Mouse (Mus musculus) skeletal muscle tissue, adult 2 months (tissue): ENCODE measurements around the gene Ggt6.
"Not testable (repeated sequence)": the region's sequence is repeated elsewhere in the genome, so short reads cannot be mapped to it uniquely, and the experiment has no call there.

Source experiments
- DNase-seq: peaks from one replicate; pipeline ENCODE4 v3.0.0-alpha.2; 2012; ENCODE audit warnings: low read depth, low spot score

Ggt6 gene

GRCm38 (mm10) chr11:72411093-72411921 is 24.0 kb upstream of the Ggt6 start, which contains the start of gene Smtnl2:
Smtnl2 (minus strand) TSS chr11:72411713.
- peak; percentile 83 for DNase-seq

GRCm38 (mm10) chr11:72411945-72412344 is 23.4 kb upstream of the Ggt6 start:
- no peak for DNase-seq

- DNase-seq: no peak
Measured at GRCm38 (mm10) chr11:72413016-72413415, 22.3 kb upstream of the Ggt6 start.

GRCm38 (mm10) chr11:72413601-72414190 is 21.6 kb upstream of the Ggt6 start:
- DNase-seq: no peak

GRCm38 (mm10) chr11:72415155-72415554 is 20.2 kb upstream of the Ggt6 start:
- DNase-seq: no peak

- DNase-seq: no peak
Measured at GRCm38 (mm10) chr11:72416666-72417065, 18.7 kb upstream of the Ggt6 start.

- DNase-seq: peak; percentile 94
Measured at GRCm38 (mm10) chr11:72417376-72417775, 17.9 kb upstream of the Ggt6 start.

- peak; percentile 89 for DNase-seq
Measured at GRCm38 (mm10) chr11:72418227-72418626, 17.1 kb upstream of the Ggt6 start.

- no peak for DNase-seq
Measured at GRCm38 (mm10) chr11:72419006-72419405, 16.3 kb upstream of the Ggt6 start.

GRCm38 (mm10) chr11:72420460-72421122 is 14.7 kb upstream of the Ggt6 start:
- DNase-seq: no peak

GRCm38 (mm10) chr11:72421518-72422278 is 13.6 kb upstream of the Ggt6 start:
- DNase-seq: no peak

- no peak for DNase-seq
Measured at GRCm38 (mm10) chr11:72423686-72424085, 11.6 kb upstream of the Ggt6 start.

GRCm38 (mm10) chr11:72425201-72425600 is 10.1 kb upstream of the Ggt6 start:
- no peak for DNase-seq

- no peak for DNase-seq
Measured at GRCm38 (mm10) chr11:72426884-72427283, 8.4 kb upstream of the Ggt6 start.

- peak; percentile 78 for DNase-seq
Measured at GRCm38 (mm10) chr11:72428694-72429093, 6.6 kb upstream of the Ggt6 start.

GRCm38 (mm10) chr11:72429288-72429690 is 6.0 kb upstream of the Ggt6 start:
- peak; percentile 73 for DNase-seq

- not testable (repeated sequence) for DNase-seq
Measured at GRCm38 (mm10) chr11:72430311-72431068, 4.8 kb upstream of the Ggt6 start.

GRCm38 (mm10) chr11:72435694-72436045 is 344 bp downstream of the Ggt6 start:
- no peak for DNase-seq

GRCm38 (mm10) chr11:72436271-72436670 is 945 bp downstream of the Ggt6 start:
- DNase-seq: no peak

- no peak for DNase-seq
Measured at GRCm38 (mm10) chr11:72436756-72437650, 1.7 kb downstream of the Ggt6 start.
